Comparison of ENCODE assay signal across 30 mouse cellular contexts in genomic region chr2:173582903-173583302, GRCm38 (mm10). TPM values are rescaled to one million over a fixed set of nuclear protein-coding genes. Genes with fewer than 3 reads are reported as not detected.
A peak's percentile ranks its signal among the peaks of the same experiment; 100 is the strongest.
DNase-seq lines count a peak whose midpoint lies in the region; ATAC-seq and TF ChIP-seq lines count a peak whose summit lies in the region.
"Had no signal": no experiment of that assay in that cellular context is flagged by ENCODE, and none has a peak within 500 bp of the region (broad histone marks: within the 10 kb centered on the region; RNA-seq: fewer than 3 reads in every experiment).

No protein-coding gene starts in this region.

- no peaks in the 10 kb centered on the region for H3K27me3 ChIP-seq in MEL (ENCODE audit: control insufficient read depth in 1 of 2, insufficient read depth in 2 of 2, low read length in 2 of 2)
- H3K27me3 ChIP-seq in liver, embryonic 12.5 days (replicated peaks), result peaks cover 96% of the 10 kb centered on the region
- H3K27me3 ChIP-seq in neural tube, embryonic 15.5 days (replicated peaks), result peaks cover 28% of the 10 kb centered on the region
- H3K27me3 ChIP-seq: CH12.LX had no signal

- no peak for TF ChIP-seq RAD21 in MEL (IDR thresholded peaks at IDR 0.05; ENCODE audit: low read depth, low read length)

- peaks cover 0 to 10% of the 10 kb centered on the region in 2 experiments; a peak in 2 of 4 replicates for H3K36me3 ChIP-seq in MEL (ENCODE audit: control insufficient read depth in 1 of 2, insufficient read depth in 2 of 2, low read length in 2 of 2)
- no peaks in the 10 kb centered on the region for H3K36me3 ChIP-seq in liver, embryonic 12.5 days
- H3K36me3 ChIP-seq in neural tube, embryonic 15.5 days, result no peaks in the 10 kb centered on the region
- H3K36me3 ChIP-seq: midbrain, embryonic 10.5 days; neural tube, embryonic 13.5 days had no signal

- peak; percentile 82 for ATAC-seq in liver, embryonic 12.5 days
- ATAC-seq in megakaryocyte progenitor cell, adult 5-6 weeks (replicated peaks; ENCODE audit: poor library complexity), result peak; percentile 10
- no peak for ATAC-seq in neural tube, embryonic 15.5 days (ENCODE audit: low FRiP score)
- ATAC-seq: forebrain, embryonic 13.5 days; midbrain, embryonic 16.5 days had no signal

- no peaks in the 10 kb centered on the region for H3K79me2 ChIP-seq in MEL (ENCODE audit: control insufficient read depth, insufficient read depth, low read length, poor library complexity)

- peak; percentile 47 to 56 for TF ChIP-seq EP300 in MEL (IDR thresholded peaks at IDR 0.05; ENCODE audit: low read depth in 1 of 2, low read length in 2 of 2)

- H3K4me3 ChIP-seq in MEL (ENCODE audit: control insufficient read depth in 1 of 2, insufficient read depth in 1 of 2, low read depth in 2 of 2, low read length in 2 of 2), result no peak overlapping the region
- no peak overlapping the region for H3K4me3 ChIP-seq in liver, embryonic 12.5 days
- H3K4me3 ChIP-seq in neural tube, embryonic 15.5 days (replicated peaks), result no peak overlapping the region
- H3K4me3 ChIP-seq: forebrain, embryonic 13.5 days; hindbrain, embryonic 12.5 days; midbrain, embryonic 10.5 days; myocyte; neural tube, embryonic 13.5 days had no signal

- H3K9me3 ChIP-seq in MEL (replicated peaks; ENCODE audit: insufficient read depth, low read length), result no peaks in the 10 kb centered on the region
- H3K9me3 ChIP-seq in liver, embryonic 12.5 days (replicated peaks), result no peaks in the 10 kb centered on the region
- no peaks in the 10 kb centered on the region for H3K9me3 ChIP-seq in neural tube, embryonic 15.5 days (replicated peaks)
- H3K9me3 ChIP-seq: forebrain, embryonic 13.5 days; hindbrain, embryonic 12.5 days; midbrain, embryonic 10.5 days; neural tube, embryonic 13.5 days had no signal

- peak; percentile 36 for DNase-seq in MEL (ENCODE audit: low read depth, low spot score)
- DNase-seq in c-Kit-positive CD71-positive TER-119-positive erythroid progenitor cells, embryonic 14.5 days (ENCODE audit: low spot score), result peak; percentile 48
- no peak for DNase-seq in adrenal gland, postnatal 25 days
- DNase-seq in heart, postnatal 10 days, result no peak
- DNase-seq: adrenal gland, adult 8-10 months; cerebellum, adult 11 months; layer of hippocampus, adult 9-11 months; right cerebral cortex, adult 18-20 months had no signal

- intact Hi-C loops in heart, postnatal 10 days (cut with DNase I), result loop anchor here (10.0 kb wide), 1 partner anchor 1092 kb away; no protein-coding TSS in a partner anchor

- H3K4me1 ChIP-seq in MEL (ENCODE audit: control insufficient read depth in 1 of 2, insufficient read depth in 2 of 2, low read length in 2 of 2), result peaks cover 10 to 15% of the 10 kb centered on the region in 2 experiments
- H3K4me1 ChIP-seq in liver, embryonic 12.5 days, result peaks cover 41% of the 10 kb centered on the region
- H3K4me1 ChIP-seq in neural tube, embryonic 15.5 days, result peaks cover 27% of the 10 kb centered on the region

- H3K4me2 ChIP-seq in liver, embryonic 12.5 days, result peak overlapping the region; percentile 8; the same call in 1 of the 2 replicates
- H3K4me2 ChIP-seq in neural tube, embryonic 15.5 days, result no peak overlapping the region
- H3K4me2 ChIP-seq: forebrain, embryonic 13.5 days; hindbrain, embryonic 12.5 days; neural tube, embryonic 13.5 days had no signal

- no peak for TF ChIP-seq CTCF in MEL (IDR thresholded peaks at IDR 0.05 in 2 of 3, conservative IDR thresholded peaks at IDR 0.05 in 1 of 3; ENCODE audit: control insufficient read depth in 1 of 3, insufficient read depth in 1 of 3, low read depth in 2 of 3, low read length in 3 of 3, poor library complexity in 1 of 3, severe bottlenecking in 1 of 3)

- no peak for TF ChIP-seq POLR2A in MEL (IDR thresholded peaks at IDR 0.05; ENCODE audit: control insufficient read depth in 1 of 2, insufficient read depth in 1 of 2, low read depth in 1 of 2, low read length in 2 of 2, poor library complexity in 1 of 2)

- no peak overlapping the region for H3K27ac ChIP-seq in MEL (ENCODE audit: control insufficient read depth, low read depth, low read length)
- no peak overlapping the region for H3K27ac ChIP-seq in liver, embryonic 12.5 days
- H3K27ac ChIP-seq in neural tube, embryonic 15.5 days (replicated peaks), result no peak overlapping the region
- H3K27ac ChIP-seq: forebrain, embryonic 13.5 days; hindbrain, embryonic 12.5 days; kidney, postnatal 0 days; midbrain, embryonic 10.5 days; neural tube, embryonic 13.5 days had no signal

- WGBS in liver, embryonic 12.5 days (ENCODE audit: insufficient replicate concordance), result 63% methylated on average over 3 of the region's 3 CpGs
- WGBS in neural tube, embryonic 15.5 days, result 96% methylated on average over 3 of the region's 3 CpGs

- H3K9ac ChIP-seq in MEL (ENCODE audit: control insufficient read depth, low read depth, low read length, poor library complexity, severe bottlenecking), result no peak overlapping the region
- H3K9ac ChIP-seq in liver, embryonic 12.5 days, result no peak overlapping the region
- H3K9ac ChIP-seq in neural tube, embryonic 15.5 days (replicated peaks), result no peak overlapping the region
- H3K9ac ChIP-seq: forebrain, embryonic 13.5 days; hindbrain, embryonic 12.5 days; neural tube, embryonic 13.5 days had no signal

TF ChIP-seq in MEL, 35 proteins besides CTCF, POLR2A, EP300 and RAD21:
- TF ChIP-seq E2F4 (IDR thresholded peaks at IDR 0.05; ENCODE audit: borderline replicate concordance, low read depth, low read length), result no peak
- no peak for TF ChIP-seq GABPA (IDR thresholded peaks at IDR 0.05; ENCODE audit: low read depth, low read length)
- no peak for TF ChIP-seq SIN3A (IDR thresholded peaks at IDR 0.05; ENCODE audit: low read length)
- TF ChIP-seq ZMIZ1 (IDR thresholded peaks at IDR 0.05; ENCODE audit: low read depth, low read length), result no peak
- no peak for TF ChIP-seq ZKSCAN1 (IDR thresholded peaks at IDR 0.05; ENCODE audit: low read depth, low read length)
- TF ChIP-seq TCF12 (IDR thresholded peaks at IDR 0.05; ENCODE audit: low read depth, low read length), result 0 out of 2 replicates have a peak, but pooled peaks have one; percentile 28
- TF ChIP-seq TAL1 (IDR thresholded peaks at IDR 0.05; ENCODE audit: low read length), result no peak
- TF ChIP-seq MAX (IDR thresholded peaks at IDR 0.05; ENCODE audit: low read length), result no peak
- 0 out of 2 replicates have a peak, but pooled peaks have one; percentile 8 for TF ChIP-seq ETS1 (IDR thresholded peaks at IDR 0.05; ENCODE audit: low read depth, low read length)
- no peak for TF ChIP-seq MYC (IDR thresholded peaks at IDR 0.05; ENCODE audit: low read depth, low read length)
- no peak for TF ChIP-seq RCOR1 (IDR thresholded peaks at IDR 0.05; ENCODE audit: low read depth, low read length)
- TF ChIP-seq POLR2AphosphoS5 (IDR thresholded peaks at IDR 0.05; ENCODE audit: borderline replicate concordance, low read depth, low read length), result no peak
- TF ChIP-seq GATA1 (IDR thresholded peaks at IDR 0.05; ENCODE audit: low read depth, low read length), result peak; percentile 53
- no peak for TF ChIP-seq MYB (IDR thresholded peaks at IDR 0.05; ENCODE audit: low read depth, low read length)
- no peak for TF ChIP-seq MAFK (IDR thresholded peaks at IDR 0.05; ENCODE audit: borderline replicate concordance, low read depth, low read length)
- no peak for TF ChIP-seq POLR2AphosphoS2 (IDR thresholded peaks at IDR 0.05; ENCODE audit: low read length)
- TF ChIP-seq MEF2A (IDR thresholded peaks at IDR 0.05; ENCODE audit: extremely low read depth, insufficient replicate concordance, low read depth, low read length, poor library complexity, severe bottlenecking), result no peak
- no peak for TF ChIP-seq ELF1 (IDR thresholded peaks at IDR 0.05; ENCODE audit: low read depth, low read length)

RNA-seq across cellular contexts. Expression of gene Ankrd60, which starts 4.7 kb away (rescaled TPM):
- total RNA-seq in MEL (2012; rRNA removed), result not detected in 2 replicates
- not detected for polyA plus RNA-seq in MEL (2012; ENCODE audit: insufficient read depth in 1 of 2, insufficient read length in 2 of 2, low read depth in 1 of 2, low replicate concordance in 2 of 2, missing spikeins in 1 of 2)
- polyA plus RNA-seq in liver, embryonic 12.5 days (2016; fragmentation: Nextera tagmentation; extraction: Ambion mirVana), result not detected in 2 replicates
- 0.88 TPM in 1 of 2 replicates, not detected in the other for total RNA-seq in megakaryocyte progenitor cell, adult 5-6 weeks (2015)
- total RNA-seq in megakaryocyte progenitor cell, adult 5-6 weeks (2017), result not detected in 2 replicates
- not detected in 2 replicates for polyA plus RNA-seq in neural tube, embryonic 15.5 days (2015; fragmentation: Nextera tagmentation; extraction: Ambion mirVana)
- total RNA-seq in adrenal gland, postnatal 25 days (2021), result not detected in 2 replicates
- not detected for total RNA-seq in heart, postnatal 10 days (2021)
- total RNA-seq: adrenal gland, adult 8-10 months; CH12.LX; G1E; gastrocnemius, adult 8-10 months; heart, postnatal 14 days; left cerebral cortex, adult 18-20 months; left cerebral cortex, postnatal 36 days had no signal
- polyA plus RNA-seq: cortical plate, adult 2 months; embryonic facial prominence, embryonic 11.5 days; forebrain, embryonic 13.5 days; G1E; hindbrain, embryonic 12.5 days; kidney, postnatal 0 days; large intestine, adult 2 months; limb, embryonic 14.5 days; lung, embryonic 16.5 days; midbrain, embryonic 10.5 days; midbrain, embryonic 16.5 days; myocyte; neural tube, embryonic 13.5 days; small intestine, adult 2 months had no signal

Comparison
In these comparisons a context has a peak if more than half of its experiments do, and no peak if none do; other contexts are left out.
1. DNase-seq: peak in MEL (single experiment) and c-Kit-positive CD71-positive TER-119-positive erythroid progenitor cells, embryonic 14.5 days (single experiment); none in adrenal gland, postnatal 25 days (single experiment) and heart, postnatal 10 days (0 of 2).